Comparison of ENCODE assay signal across 30 mouse cellular contexts in genomic region chr9:85458356-85458755, GRCm38 (mm10).
DNase-seq lines count a peak whose midpoint lies in the region; ATAC-seq and TF ChIP-seq lines count a peak whose summit lies in the region.
"Had no signal": no experiment of that assay in that cellular context is flagged by ENCODE, and none has a peak within 500 bp of the region (broad histone marks: within the 10 kb centered on the region; RNA-seq: fewer than 3 reads in every experiment).

No protein-coding gene starts in this region.

- no peak for TF ChIP-seq CTCF in stomach, postnatal 0 days (IDR thresholded peaks at IDR 0.05; ENCODE audit: low read depth)

- no peaks in the 10 kb centered on the region for H3K36me3 ChIP-seq in stomach, postnatal 0 days (ENCODE audit: control insufficient read depth, insufficient read depth, low read length)
- H3K36me3 ChIP-seq: embryonic facial prominence, embryonic 13.5 days; embryonic facial prominence, embryonic 15.5 days; forebrain, embryonic 10.5 days; forebrain, embryonic 12.5 days; G1E had no signal

- DNase-seq in 416B (ENCODE audit: low read depth) = peak; percentile 48
- DNase-seq in stomach, postnatal 0 days (ENCODE audit: low spot score) = no peak
- DNase-seq in adrenal gland, adult (ENCODE audit: inconsistent age in 2 of 2, low spot score in 1 of 2) = no peak
- DNase-seq in gastrocnemius, postnatal 14 days = no peak
- DNase-seq in layer of hippocampus, adult 9-11 months = no peak
- DNase-seq: adrenal gland, adult 2 months; adrenal gland, postnatal 14 days; adrenal gland, postnatal 36 days; B cell, adult 2 months; cerebellum, adult 11-12 months; cerebellum, adult 2 months; cerebellum, adult 9-10 months; cerebellum, postnatal 10 days; cerebellum, postnatal 25 days; embryo, embryonic 11 days had no signal

- ATAC-seq in common myeloid progenitor, adult 5-6 weeks (replicated peaks; ENCODE audit: low read depth, poor library complexity, severe bottlenecking) = peak; percentile 61; the same call in 1 of the 2 replicates
- peak; percentile 47 to 48; a peak in 3 of 4 replicates for ATAC-seq in hematopoietic stem cell, adult 5-6 weeks (replicated peaks in 1 of 2; ENCODE audit: insufficient read depth in 1 of 2, low FRiP score in 2 of 2, low TSS enrichment in 1 of 2, low read depth in 1 of 2, poor library complexity in 2 of 2, severe bottlenecking in 2 of 2)
- peak; percentile 87 for ATAC-seq in megakaryocyte progenitor cell, adult 5-6 weeks (replicated peaks; ENCODE audit: poor library complexity)
- no peak for ATAC-seq in stomach, postnatal 0 days (ENCODE audit: low FRiP score, low TSS enrichment)
- ATAC-seq: activated CD4-positive, CD25-positive, alpha-beta regulatory T cell, adult 4 months; CD4-positive, CD25-positive, alpha-beta regulatory T cell, adult 4 months; forebrain, embryonic 14.5 days; forebrain, embryonic 16.5 days; Patski had no signal

- no peak overlapping the region for H3K27ac ChIP-seq in stomach, postnatal 0 days (replicated peaks)
- H3K27ac ChIP-seq: embryonic facial prominence, embryonic 13.5 days; embryonic facial prominence, embryonic 15.5 days; forebrain, embryonic 10.5 days; forebrain, embryonic 12.5 days had no signal

- no peak overlapping the region for H3K4me3 ChIP-seq in stomach, postnatal 0 days (ENCODE audit: low read depth, low read length)
- H3K4me3 ChIP-seq: embryonic facial prominence, embryonic 13.5 days; embryonic facial prominence, embryonic 15.5 days; erythroblast, embryonic 14.5 days; forebrain, embryonic 10.5 days; forebrain, embryonic 12.5 days had no signal

- intact Hi-C loops in gastrocnemius, postnatal 14 days (cut with DNase I; ENCODE audit: low total_unique reads) = no loop called here

- no peak for TF ChIP-seq EP300 in stomach, postnatal 0 days (optimal IDR thresholded peaks at IDR 0.05)

- no peaks in the 10 kb centered on the region for H3K9me3 ChIP-seq in stomach, postnatal 0 days (ENCODE audit: control insufficient read depth, low read length)
- H3K9me3 ChIP-seq: embryonic facial prominence, embryonic 13.5 days; embryonic facial prominence, embryonic 15.5 days; forebrain, embryonic 10.5 days; forebrain, embryonic 12.5 days had no signal

- H3K4me2 ChIP-seq in stomach, postnatal 0 days (replicated peaks; ENCODE audit: low read depth) = no peak overlapping the region
- H3K4me2 ChIP-seq: embryonic facial prominence, embryonic 13.5 days; embryonic facial prominence, embryonic 15.5 days; forebrain, embryonic 12.5 days had no signal

- H3K27me3 ChIP-seq in stomach, postnatal 0 days (ENCODE audit: control insufficient read depth, insufficient read depth, low read length) = no peaks in the 10 kb centered on the region
- H3K27me3 ChIP-seq: CH12.LX; embryonic facial prominence, embryonic 13.5 days; embryonic facial prominence, embryonic 15.5 days; forebrain, embryonic 12.5 days; Patski had no signal

- no peak overlapping the region for H3K9ac ChIP-seq in stomach, postnatal 0 days (ENCODE audit: low read length)
- H3K9ac ChIP-seq: embryonic facial prominence, embryonic 13.5 days; embryonic facial prominence, embryonic 15.5 days; forebrain, embryonic 12.5 days had no signal

- 73% methylated on average over 2 of the region's 2 CpGs for WGBS in stomach, postnatal 0 days

- H3K4me1 ChIP-seq in stomach, postnatal 0 days (replicated peaks; ENCODE audit: control insufficient read depth, insufficient read depth) = no peaks in the 10 kb centered on the region
- H3K4me1 ChIP-seq: embryonic facial prominence, embryonic 13.5 days; embryonic facial prominence, embryonic 15.5 days; forebrain, embryonic 12.5 days had no signal
